Mouse (Mus musculus) olfactory bulb, adult 2 months (tissue): ENCODE data around the gene Cdyl.

ENCODE experiments used
- CTCF ChIP-seq: fragments of 200-500 bp; IDR thresholded peaks from 2 replicates; pipeline ENCODE4 v1.5.1; 2012; ENCODE audit warnings: low read depth, mild to moderate bottlenecking, low read length, moderate library complexity; ENCODE audit not compliant: insufficient read depth
- POLR2A ChIP-seq: fragments of 200-500 bp; IDR thresholded peaks from 2 replicates; pipeline ENCODE4 v1.6.1; 2012; ENCODE audit warnings: mild to moderate bottlenecking, low read depth, low read length, moderate library complexity; ENCODE audit not compliant: insufficient read depth

DNA sequence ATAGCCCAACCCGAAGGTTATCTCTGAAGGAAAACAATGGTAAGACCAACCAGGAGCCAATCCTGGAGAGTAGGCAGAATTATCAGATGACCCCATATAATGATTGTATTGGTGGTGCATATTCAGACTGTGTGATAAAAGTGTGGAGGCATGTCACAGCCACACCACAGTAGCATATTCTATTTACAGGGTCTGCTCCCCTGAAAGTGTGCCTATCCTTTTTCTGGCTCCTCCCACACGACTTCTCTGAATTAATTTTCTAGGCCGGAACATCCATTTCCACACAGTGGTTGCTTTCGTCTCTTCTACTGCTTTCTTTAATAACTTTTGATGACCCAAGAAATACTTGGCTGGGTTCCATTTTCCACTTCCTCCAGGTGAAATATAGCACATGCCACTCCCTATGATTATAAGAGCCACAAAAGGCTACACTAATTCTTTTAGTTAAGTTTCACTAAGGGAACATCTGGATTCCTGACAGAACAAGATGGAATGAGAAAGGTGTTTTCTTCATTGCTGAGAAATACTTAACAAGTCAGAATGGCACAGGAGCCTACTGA is 10.4 kb downstream of the Cdyl start:
- TF ChIP-seq CTCF: no peak
- TF ChIP-seq POLR2A: no peak
